Mouse (Mus musculus) large intestine, adult 2 months (tissue): Measurements from ENCODE around the gene Dffb. TPM values are rescaled to one million over a fixed set of nuclear protein-coding genes. Genes with fewer than 3 reads are reported as not detected.
"Not testable (repeated sequence)": the region's sequence is repeated elsewhere in the genome, so short reads cannot be mapped to it uniquely, and the experiment has no call there.

ENCODE experiments used
- DNase-seq: peaks from one replicate; pipeline ENCODE4 v3.0.0-alpha.2; 2012; ENCODE audit warnings: low read depth, low spot score
- WGBS: fragments of 180-500 bp; shearing (Covaris S2); methylation state at CpG from one replicate; pipeline ENCODE4 v1.1.7; 2018; 5-methylcytosine and 5-hydroxymethylcytosine counted together
- polyA plus RNA-seq: library from polyadenylated mRNA; depleted of rRNA; stranded (reverse); fragments of >200 nt; gene quantifications from 2 replicates; pipeline ENCODE4 v1.2.3, GENCODE M21; 2012

The Dffb gene
- polyA plus RNA-seq, 1 experiment = 14.6 TPM

DNA sequence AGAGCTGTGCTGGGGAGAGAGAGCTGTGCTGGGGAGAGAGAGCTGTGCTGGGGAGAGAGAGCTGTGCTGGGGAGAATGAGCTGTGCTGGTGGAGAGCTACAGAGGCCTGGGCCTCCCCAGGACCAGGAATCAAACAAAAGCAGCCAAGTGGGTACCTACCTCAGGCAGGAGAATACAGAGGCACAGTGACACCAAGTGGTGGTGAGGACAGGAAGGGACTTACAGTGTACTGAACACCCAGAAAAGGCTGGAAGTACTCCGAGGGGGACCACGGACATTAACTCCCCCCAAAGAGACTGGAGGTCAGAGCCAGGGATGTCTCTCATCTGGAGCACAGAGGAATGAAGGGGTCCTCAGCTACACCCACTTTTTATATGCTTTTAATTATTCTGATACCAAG, 6.9 kb downstream of the Dffb start:
- no peak for DNase-seq
- WGBS = 89% methylated on average over 2 of the region's 2 CpGs

DNA sequence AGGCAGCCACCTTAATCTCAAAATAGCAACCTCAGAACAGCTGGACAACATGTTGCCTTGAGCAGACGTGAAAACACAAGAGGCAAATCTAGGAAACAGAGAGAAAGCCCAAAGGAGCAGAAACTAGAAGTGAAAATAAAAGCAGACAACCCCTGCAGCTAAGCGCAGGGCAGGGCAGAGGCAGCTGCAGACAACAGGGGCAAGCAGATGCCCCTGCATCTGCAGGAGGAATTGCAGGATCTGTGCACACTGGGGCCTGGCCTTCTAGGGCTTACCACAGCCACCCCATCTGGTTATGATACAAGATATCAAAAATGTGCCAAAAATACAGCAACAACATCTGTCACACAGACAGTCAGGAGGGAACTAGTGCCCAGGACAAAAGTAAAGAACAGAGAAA, 7.4 kb downstream of the Dffb start:
- no peak for DNase-seq
- WGBS = 86% methylated on average over 2 of the region's 2 CpGs

DNA sequence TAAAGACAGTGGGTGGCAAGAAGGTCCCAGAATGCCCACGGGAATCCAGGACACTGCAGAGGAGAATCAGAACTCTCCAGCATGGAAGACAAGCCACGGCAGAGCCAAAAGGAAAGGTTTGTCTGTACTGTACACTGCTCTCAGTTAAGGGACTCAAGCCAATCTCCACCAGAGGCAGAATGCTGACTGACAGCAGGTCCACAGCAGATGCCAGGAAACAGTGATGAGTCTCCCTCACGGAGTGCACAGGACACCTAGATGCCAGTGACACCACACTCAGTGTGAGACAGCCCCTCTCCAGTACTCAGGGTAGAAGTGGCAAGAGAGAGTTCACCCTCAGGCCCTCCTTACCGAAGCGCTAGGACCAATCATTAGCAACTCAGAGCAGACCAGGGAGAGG, 8.3 kb downstream of the Dffb start:
- no peak for DNase-seq
- 87% methylated on average over 5 of the region's 5 CpGs for WGBS

DNA sequence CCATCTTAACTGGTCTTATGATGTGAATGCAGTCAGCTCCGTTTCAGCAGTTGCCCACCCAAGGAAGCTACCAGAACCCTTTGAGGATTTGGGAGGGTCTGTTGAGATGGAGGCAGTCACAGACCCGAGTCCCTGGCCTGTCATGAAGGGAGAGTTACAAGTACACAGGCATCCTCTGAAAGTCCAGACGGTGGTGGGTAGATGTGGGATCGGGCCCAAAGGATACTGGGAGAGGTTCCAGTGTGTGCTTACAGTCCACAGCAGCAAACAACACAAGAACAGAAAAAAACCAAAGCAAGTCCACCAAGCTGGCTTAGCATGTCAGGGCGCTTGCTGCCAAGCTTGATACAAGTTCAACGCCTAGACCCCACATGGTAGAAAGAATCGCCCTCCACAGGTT, 12.3 kb downstream of the Dffb start:
- 79% methylated on average over 7 of the region's 7 CpGs for WGBS
- no peak for DNase-seq

DNA sequence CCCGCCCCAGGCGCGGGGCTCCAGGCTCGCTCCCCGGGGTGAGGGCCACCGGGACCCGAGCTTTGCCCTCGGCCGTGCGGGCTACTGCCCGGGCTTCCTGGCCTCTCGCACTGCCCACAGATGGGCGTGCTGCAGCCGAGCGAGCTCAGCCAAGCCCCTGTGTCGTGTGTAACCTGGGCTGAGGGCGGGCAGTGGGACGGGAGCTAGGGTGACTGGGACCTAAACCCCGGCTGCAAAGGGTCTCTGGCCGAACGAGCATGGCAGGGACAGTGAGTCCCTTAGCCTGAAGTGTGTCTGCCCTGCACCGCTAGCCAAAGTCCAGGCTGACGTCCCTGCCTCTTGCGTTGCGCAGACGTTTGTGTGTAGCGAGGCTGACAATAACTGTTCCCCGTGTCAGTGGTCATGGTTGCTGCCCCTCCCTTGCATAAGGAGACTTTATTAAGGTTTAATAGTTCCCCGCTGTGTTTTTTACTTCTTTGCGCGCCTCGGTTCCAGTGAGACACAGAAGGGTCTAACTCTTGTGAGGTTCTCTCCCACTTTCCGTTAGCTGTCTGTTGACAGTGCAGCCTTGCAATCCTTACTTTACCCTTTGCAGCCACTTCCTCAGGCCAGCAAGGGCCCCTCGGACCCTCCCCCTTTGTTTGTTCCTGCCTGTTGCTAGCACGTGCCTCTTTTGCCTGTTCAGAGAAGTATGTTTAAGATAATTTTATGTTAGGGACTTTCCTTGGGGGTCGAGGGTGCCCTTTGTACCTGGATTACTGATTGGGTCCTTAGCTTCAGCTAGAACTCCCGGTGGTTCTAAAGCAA, 17.3 kb downstream of the Dffb start:
- WGBS = under 1% methylated on average over 33 of the region's 37 CpGs
- no peak for DNase-seq

DNA sequence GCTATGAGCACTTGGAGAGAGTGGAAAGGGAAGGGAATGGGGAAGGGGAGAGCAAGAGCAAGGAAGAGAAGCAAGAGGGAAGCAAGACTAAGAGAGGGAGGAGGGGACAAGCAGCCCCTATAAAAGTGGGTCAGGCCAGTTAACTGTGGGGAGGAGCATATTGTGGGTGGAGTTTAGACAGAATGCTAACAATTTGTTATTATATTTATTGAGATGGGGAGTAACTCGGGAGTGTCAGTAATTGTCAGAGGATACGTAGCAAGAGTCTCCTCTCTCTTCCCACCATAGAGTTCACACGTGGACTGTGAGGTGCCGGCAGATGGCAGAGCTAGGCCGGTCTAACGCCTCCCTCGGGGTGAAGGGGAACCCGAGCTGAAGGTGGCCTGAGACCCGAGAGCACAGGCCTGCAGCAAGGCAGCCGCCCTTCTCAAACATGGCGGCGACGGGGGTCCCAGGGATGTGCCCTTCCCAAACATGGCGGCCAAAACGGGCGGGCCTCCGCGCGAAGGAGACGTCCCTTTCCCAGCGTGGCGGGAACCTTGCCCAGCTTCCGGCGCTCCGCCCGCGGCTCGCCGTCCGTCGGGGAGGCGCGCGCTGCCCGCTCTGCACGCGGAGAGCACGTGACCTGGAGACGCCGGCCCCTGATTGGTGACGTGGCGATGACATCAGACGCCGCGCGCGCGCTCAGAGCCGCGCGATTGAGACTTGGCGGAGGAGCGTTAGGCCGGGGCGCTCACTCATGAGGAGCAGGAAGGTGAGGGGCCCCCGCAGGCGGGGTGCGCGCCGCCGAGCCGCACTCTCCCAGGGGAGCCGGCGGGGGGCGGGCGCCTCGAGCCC, 18.1 kb downstream of the Dffb start, which contains the start of gene A430005L14Rik:
TSS of gene A430005L14Rik (plus strand) at position 669 of the 837 bp plus-strand sequence.
- WGBS = under 1% methylated on average over 65 of the region's 67 CpGs
- peak; percentile 74 for DNase-seq

DNA sequence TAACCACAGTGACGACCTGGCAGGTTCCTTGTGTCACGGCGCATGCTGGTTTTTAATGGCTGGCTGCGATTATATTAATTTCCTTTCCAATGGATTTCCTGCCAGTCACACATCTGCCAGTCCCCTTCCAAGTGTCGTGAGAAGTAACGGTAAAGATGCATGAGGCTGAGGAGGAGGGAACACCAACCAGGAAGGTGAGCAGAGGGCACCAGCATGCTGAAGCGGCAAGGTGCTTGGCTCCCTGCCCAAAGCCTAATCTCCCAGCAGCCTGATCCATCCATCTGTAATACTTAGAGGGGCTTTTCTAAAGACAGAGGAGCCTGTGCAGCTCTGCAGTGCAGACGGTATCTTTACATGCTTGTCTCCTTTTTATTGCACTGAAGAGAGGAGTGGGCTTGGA, 19.3 kb downstream of the Dffb start:
- DNase-seq = no peak
- WGBS = 73% methylated on average over 8 of the region's 8 CpGs

DNA sequence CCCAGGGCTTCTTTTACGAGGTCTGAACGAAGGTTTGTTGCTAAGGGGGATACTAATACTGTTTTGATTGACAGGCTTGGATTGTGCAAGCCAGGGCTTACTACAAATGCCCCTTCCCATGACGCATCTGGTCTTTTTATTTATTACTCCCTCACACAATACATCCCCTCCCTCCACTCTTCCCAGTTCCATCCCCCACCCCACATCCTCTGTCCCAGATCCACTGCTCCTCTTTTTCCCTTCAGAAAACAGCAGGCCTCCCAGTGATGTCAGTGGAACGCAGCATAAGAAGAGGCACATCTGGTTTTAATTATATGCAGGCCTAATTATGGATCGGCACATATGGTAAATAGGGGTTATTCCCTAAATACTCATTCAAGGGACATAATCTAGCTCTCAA, 23.2 kb downstream of the Dffb start:
- no peak for DNase-seq
- WGBS = 42% methylated on average over 5 of the region's 5 CpGs

DNA sequence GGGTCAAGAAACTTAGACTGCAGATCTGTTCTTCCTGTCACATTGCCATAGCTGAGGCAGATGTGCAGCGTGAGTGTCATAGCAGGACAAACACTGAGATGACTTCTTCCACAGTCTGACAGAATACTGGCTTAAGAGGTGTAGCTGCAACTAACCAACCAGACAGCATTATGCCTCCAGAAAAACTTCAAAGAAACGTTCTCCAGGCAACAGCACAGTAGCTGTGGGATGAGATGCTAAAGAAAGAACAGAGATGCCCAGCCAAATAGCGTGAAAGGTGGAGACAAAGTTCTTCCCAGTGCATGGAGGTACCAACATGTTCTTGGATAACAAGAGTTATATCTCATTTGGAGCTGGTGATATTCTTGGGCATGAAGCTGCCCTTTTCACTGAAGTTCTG, 23.8 kb downstream of the Dffb start:
- WGBS = 58% methylated on average over 3 of the region's 3 CpGs
- no peak for DNase-seq

DNA sequence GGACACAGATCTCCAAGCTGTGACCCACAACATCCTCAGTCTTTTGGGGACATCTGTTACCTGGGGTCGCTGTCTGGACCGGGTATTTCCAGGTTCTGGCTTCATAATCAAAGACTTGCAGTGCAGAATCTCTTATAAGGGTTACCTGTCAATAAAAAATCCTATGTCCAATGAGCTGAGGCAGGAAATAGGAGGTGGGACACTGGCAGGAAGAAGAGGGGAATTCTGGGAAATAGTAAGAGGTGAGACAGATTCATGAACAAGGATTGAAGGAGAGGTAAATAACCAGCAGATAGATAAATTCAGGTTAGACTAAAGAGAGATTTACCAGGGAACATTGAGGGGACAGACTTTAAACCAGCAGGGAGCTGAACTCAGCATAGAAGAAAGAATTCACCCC, 24.6 kb downstream of the Dffb start:
- 59% methylated on average over 2 of the region's 2 CpGs for WGBS
- DNase-seq = no peak

DNA sequence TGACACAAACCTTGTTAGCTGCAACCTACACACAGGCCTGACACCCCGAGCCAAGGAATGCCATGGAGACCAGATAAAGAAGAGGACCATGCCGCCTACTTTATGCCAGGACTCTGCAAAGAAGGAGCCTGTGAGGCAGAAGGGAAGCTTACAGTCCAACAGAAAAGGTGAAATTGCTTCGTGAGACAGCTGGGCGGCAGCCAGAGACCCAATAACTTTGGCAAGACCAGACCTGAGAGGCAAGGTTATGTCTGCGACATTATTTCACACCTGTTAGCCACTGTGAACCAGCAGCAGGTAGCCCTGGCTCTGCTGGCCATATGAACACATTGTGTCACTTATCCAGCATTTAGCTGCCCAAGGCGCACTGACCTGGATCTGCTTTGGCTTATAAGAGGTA, 29.2 kb downstream of the Dffb start:
- 71% methylated on average over 6 of the region's 6 CpGs for WGBS
- DNase-seq = no peak

DNA sequence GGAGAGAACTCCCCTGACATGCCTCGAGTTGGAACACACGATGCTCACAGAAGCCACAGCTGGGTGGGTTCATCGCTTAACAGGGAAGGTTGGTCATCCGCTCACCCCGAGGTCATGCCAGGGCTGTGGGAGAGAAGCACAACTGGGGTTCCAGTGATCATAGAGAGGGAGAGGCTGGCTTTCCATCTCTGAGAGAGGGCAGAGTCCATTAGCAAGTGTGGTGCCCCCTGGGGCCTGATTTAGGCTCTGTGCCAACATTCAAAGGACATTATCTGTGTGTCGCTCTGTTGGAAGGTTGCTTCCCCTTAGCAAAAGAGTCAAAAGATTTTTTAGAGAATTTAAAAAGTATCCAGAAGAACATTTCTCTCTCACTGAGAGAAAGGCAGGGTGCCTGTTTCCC, 30.7 kb downstream of the Dffb start:
- 33% methylated on average over 6 of the region's 6 CpGs for WGBS

DNA sequence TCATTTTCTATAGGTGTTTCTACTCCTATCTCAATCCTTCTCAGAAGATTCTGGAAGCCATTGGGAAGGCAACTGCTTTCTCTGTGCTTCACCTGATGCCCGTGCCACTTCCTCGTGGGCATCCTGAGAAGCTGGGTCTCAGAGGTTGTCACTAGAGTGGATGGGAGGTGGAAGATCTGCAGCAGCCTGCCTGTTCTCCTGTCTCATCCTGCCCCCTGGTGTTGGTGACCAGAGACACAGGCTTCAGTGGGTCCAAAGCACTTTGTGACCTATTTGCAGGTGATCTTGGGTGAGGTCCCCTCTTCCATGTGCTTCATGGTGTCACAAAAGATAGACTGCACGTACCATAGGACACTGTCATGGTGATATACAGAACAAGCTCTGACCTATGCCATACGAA, 31.7 kb downstream of the Dffb start:
- WGBS = 51% methylated on average over 4 of the region's 4 CpGs
- DNase-seq = no peak

More for the DNA sequence above, 30.7 kb downstream of the Dffb start:
- no peak for DNase-seq

DNA sequence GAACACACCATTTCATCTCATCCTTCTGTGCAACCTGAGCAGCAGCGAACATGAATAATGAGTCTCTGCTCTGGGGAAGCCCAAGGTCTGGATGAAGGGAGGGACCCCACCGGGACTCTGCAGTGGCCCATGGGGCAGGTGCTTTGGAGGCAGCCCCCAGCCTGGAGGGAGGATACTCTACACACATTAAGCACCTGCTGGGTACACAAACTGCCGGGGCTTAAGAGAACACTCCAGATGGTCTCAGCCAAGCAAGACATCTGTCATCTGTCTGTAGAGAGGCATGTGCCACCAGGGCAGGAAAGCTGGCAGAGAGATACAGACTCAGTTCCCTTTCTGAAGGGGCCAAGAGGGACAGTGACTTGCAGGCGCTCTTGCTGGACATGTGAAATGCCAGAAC, 45.0 kb downstream of the Dffb start:
- DNase-seq = no peak

DNA sequence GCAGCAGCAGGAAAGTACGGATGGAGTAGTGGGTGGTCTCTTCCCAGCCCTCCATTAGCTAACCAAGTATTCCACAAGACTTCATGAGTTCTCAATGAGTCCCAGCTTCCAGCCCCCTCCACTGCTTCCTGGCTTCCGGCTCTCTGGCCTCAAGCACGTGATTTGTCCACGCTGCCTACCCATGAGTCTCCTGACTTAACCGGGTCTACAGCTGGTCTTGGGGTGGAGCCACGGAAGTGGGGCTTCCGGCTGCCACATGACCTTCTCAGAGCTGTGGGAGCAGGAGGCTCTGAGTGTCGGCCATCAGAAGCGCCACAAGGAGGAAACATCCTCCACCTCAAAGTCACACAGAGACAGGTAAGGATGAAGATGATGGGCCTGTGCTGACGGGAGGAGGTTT, 45.5 kb downstream of the Dffb start:
- WGBS = 67% methylated on average over 10 of the region's 10 CpGs
- no peak for DNase-seq

More for the DNA sequence above, 45.0 kb downstream of the Dffb start:
- 69% methylated on average over 4 of the region's 4 CpGs for WGBS

DNA sequence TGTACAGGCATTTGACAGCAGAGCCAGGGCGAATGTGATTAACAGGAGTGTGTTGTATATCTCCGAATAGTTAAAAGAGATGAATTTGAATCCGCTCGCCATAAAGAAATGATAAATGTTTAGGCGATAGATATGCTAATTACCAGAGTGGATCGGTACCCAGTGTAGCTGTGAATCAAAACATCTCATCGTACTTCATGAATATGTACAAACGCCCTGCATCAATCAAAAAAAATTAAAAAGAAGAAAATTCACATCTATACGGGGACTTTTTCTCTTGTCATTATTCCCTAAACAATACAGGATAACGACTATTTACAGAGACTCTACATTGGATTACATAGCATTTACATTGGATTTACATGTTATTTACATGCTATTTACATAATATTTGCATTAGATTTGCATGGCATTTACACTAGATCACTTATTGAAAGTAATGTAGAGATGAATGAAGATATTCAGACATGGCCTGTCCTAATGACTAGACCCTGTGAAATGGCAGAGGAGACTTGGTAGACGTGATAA, 46.1 kb downstream of the Dffb start:
- no peak for DNase-seq
- 84% methylated on average over 11 of the region's 11 CpGs for WGBS

DNA sequence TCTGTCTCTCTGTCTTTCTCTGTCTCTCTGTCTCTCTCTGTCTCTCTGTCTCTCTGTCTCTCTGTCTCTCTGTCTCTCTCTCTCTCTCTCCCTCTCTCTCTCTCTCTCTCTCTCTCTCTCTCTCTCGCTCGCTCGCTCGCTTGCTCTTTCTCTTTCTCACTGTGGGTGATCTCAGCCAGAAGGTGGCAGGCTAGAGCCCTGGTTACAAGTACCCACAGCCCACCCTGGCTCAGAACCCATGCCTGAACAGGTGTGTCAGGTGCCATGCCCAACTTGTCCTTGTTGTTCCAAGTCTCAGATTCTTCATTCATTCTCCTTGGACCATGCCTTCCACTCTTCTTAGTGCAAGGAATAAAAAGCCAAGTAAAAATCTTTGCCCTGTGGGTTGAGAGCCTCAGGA, 52.8 kb downstream of the Dffb start:
- WGBS = 31% methylated on average over 4 of the region's 4 CpGs
- DNase-seq = not testable (repeated sequence)

DNA sequence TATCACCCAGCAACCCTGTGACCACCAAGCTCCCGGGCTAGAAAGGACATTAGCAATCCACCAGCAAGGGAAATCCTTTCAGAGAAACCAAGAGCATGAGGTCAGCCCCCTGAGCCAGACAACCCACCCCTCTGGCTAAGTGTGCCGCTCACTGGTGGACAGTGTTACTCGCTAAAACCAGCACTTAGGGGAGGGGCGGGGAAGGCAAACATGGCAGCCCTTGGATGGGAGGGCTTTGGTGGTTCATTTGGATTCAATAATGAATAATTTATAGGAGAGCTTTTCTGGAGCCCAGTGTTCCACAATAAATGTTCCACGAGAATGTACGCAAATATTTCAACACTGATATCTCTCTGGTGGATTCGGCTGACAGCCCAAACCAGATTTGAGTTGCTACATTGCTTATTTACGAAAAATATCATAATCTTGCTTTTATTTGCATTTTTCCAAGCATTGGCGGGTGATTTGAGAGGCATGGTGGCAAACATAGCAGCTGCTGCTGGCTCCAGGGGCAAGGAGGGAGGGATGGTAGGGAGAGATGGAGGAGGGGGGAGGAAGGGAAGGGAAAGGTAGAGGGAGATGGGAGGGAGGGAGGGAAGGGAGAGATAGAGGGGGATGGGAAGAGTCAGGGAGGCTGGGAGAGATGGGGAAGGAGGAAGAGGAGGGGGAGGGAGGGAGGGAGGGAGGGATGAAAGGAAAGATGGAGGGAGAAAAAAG, 54.3 kb downstream of the Dffb start:
- WGBS = 58% methylated on average over 9 of the region's 9 CpGs
- DNase-seq = no peak

DNA sequence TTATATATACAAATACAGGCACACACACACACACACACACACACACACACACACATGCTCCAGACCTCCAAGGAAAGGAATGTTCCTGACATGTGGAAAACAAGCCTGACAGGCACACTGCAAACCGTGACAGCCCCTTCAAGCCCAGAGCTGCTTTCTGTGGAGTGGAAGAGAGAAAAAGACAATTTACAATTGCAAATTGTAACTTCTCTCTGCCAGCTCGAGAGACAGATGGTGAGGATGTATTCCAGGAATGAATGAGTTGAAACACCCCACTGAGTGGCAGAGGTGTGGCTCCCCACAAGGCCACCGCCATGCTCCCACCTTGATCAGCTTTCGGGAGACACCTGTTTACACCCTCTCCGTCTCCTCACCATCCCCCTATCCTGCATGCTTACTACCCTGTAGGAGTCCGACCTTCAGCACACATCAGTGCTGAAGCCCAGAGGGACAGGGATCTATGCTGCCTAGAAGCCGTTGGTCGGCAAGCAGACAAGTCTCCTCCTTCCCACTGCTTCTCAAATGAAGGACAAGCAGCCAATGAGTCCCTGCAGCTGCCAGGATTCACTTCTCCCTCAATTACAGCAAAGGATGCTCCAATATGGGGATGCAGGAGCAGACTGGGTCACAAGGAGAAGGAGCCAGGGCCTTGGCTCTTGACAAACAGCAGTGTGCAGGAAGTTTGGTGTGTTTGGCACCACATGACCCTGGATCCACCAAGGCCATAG, 57.0 kb downstream of the Dffb start:
- 48% methylated on average over 8 of the region's 8 CpGs for WGBS
- DNase-seq = no peak
